Mouse (Mus musculus) cerebellum, adult 11 months (tissue): Measurements from ENCODE around the gene Adamts13.
A peak's percentile ranks its signal among the peaks of the same experiment; 100 is the strongest.

ENCODE experiments used
- DNase-seq: peaks from one replicate; pipeline ENCODE4 v3.0.0; 2022

Adamts13 gene

GRCm38 (mm10) chr2:26973116-26973515, at the start of gene Adamts13:
Gene Adamts13, plus strand, starts transcription at chr2:26973416.
- no peak for DNase-seq

- DNase-seq: no peak
Measured at GRCm38 (mm10) chr2:26927745-26928476, 45.3 kb upstream of the Adamts13 start.

- DNase-seq: peak; percentile 64
Measured at GRCm38 (mm10) chr2:26930390-26930789, 42.8 kb upstream of the Adamts13 start.

GRCm38 (mm10) chr2:26932473-26933303, 40.5 kb upstream of the Adamts13 start:
- peak; percentile 42 for DNase-seq

GRCm38 (mm10) chr2:26933304-26934055, 39.7 kb upstream of the Adamts13 start, which contains the start of the genes Surf4 and Stkld1:
Gene Surf4, minus strand, starts transcription at chr2:26933928.
Gene Stkld1, plus strand, starts transcription at chr2:26934047.
- DNase-seq: peak; percentile 91

GRCm38 (mm10) chr2:26935286-26935685, 37.9 kb upstream of the Adamts13 start:
- DNase-seq: no peak

- DNase-seq: no peak
Measured at GRCm38 (mm10) chr2:26936425-26936824, 36.8 kb upstream of the Adamts13 start.

GRCm38 (mm10) chr2:26941539-26941938, 31.7 kb upstream of the Adamts13 start:
- no peak for DNase-seq

GRCm38 (mm10) chr2:26943253-26943652, 30.0 kb upstream of the Adamts13 start:
- no peak for DNase-seq

GRCm38 (mm10) chr2:26950411-26950810, 22.8 kb upstream of the Adamts13 start:
- DNase-seq: no peak

GRCm38 (mm10) chr2:26951346-26951905, 21.8 kb upstream of the Adamts13 start:
- DNase-seq: peak; percentile 37

GRCm38 (mm10) chr2:26952193-26952592, 21.0 kb upstream of the Adamts13 start:
- no peak for DNase-seq

- no peak for DNase-seq
Measured at GRCm38 (mm10) chr2:26952866-26953265, 20.4 kb upstream of the Adamts13 start.

- no peak for DNase-seq
Measured at GRCm38 (mm10) chr2:26954735-26955395, 18.4 kb upstream of the Adamts13 start.

- no peak for DNase-seq
Measured at GRCm38 (mm10) chr2:26956811-26957487, 16.3 kb upstream of the Adamts13 start.

GRCm38 (mm10) chr2:26957488-26957859, 15.7 kb upstream of the Adamts13 start:
- no peak for DNase-seq

- no peak for DNase-seq
Measured at GRCm38 (mm10) chr2:26960756-26961155, 12.5 kb upstream of the Adamts13 start.

GRCm38 (mm10) chr2:26963923-26964723, 9.1 kb upstream of the Adamts13 start, which contains the start of gene Rexo4:
Gene Rexo4, minus strand, starts transcription at chr2:26964386.
- DNase-seq: peak; percentile 94

- DNase-seq: no peak
Measured at GRCm38 (mm10) chr2:26964724-26965370, 8.4 kb upstream of the Adamts13 start.

GRCm38 (mm10) chr2:26967262-26967661, 6.0 kb upstream of the Adamts13 start:
- no peak for DNase-seq
